In the genomic region with DNA sequence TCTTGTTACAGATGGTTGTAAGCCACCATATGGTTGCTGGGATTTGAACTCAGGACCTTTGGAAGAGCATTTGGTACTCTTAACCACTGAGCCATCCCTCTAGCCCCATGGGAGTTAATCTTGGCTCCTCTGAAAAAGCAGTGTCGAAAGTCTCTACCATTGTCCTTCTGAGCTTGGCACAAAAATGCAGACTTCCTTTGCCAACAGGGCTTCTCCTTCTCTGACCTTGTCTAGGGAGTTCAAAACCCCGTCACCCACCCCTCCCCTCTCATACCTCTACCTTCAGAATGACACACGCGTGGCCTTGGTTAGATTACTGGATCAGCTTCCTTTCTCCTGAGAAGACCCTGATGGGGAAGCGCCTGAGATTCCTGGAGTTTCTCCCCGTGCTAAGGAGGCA, we compare ENCODE assay signal across 14 mouse cellular contexts.
"Had no signal": no experiment of that assay in that cellular context is flagged by ENCODE, and none has a peak within 500 bp of the region (broad histone marks: within the 10 kb centered on the region; RNA-seq: fewer than 3 reads in every experiment).

No protein-coding gene starts in this region.

- DNase-seq: gastrocnemius, adult 2 months; gastrocnemius, postnatal 10 days; gastrocnemius, postnatal 25 days; heart, adult 18-20 months; heart, postnatal 10 days; heart, postnatal 4 days; kidney, adult 11 months; kidney, adult 2 months; kidney, adult 9 months; kidney, postnatal 14 days; kidney, postnatal 36 days; liver; liver, embryonic 13.5 days; liver, postnatal 0 days had no signal
